Comparison of ENCODE assay signal across 33 mouse cellular contexts in genomic region chr17:84898407-84898806, GRCm38 (mm10). TPM values are rescaled to one million over a fixed set of nuclear protein-coding genes. Genes with fewer than 3 reads are reported as not detected.
DNase-seq lines count a peak whose midpoint lies in the region; ATAC-seq and TF ChIP-seq lines count a peak whose summit lies in the region.
"Had no signal": no experiment of that assay in that cellular context is flagged by ENCODE, and none has a peak within 500 bp of the region (broad histone marks: within the 10 kb centered on the region; RNA-seq: fewer than 3 reads in every experiment).

No protein-coding gene starts in this region.

- intact Hi-C loops in heart, postnatal 36 days (cut with DNase I) = no loop called here

- TF ChIP-seq POLR2A in liver, adult 2 months (IDR thresholded peaks at IDR 0.05; ENCODE audit: extremely low read depth, insufficient read depth, low read length) = no peak

- TF ChIP-seq EP300 in liver, postnatal 0 days (IDR thresholded peaks at IDR 0.05; ENCODE audit: low read depth) = no peak

- no peak overlapping the region for H3K9ac ChIP-seq in liver, adult 2 months (ENCODE audit: low read depth, low read length)
- H3K9ac ChIP-seq in liver, postnatal 0 days (replicated peaks) = no peak overlapping the region
- H3K9ac ChIP-seq in ES-E14 (ENCODE audit: insufficient read depth, low read depth, low read length, poor library complexity, severe bottlenecking) = no peak overlapping the region
- H3K9ac ChIP-seq: embryonic facial prominence, embryonic 13.5 days; forebrain, embryonic 12.5 days; forebrain, postnatal 0 days; hindbrain, embryonic 12.5 days; intestine, embryonic 15.5 days; limb, embryonic 15.5 days; lung, embryonic 15.5 days; neural tube, embryonic 12.5 days had no signal

- in situ Hi-C loops in ES-E14 (cut with MboI; ENCODE audit: low sequenced_read_pairs in 2 of 2, unreplicated experiment in 2 of 2) = no loop called here

- H3K27me3 ChIP-seq in liver, adult 2 months (ENCODE audit: control insufficient read depth, insufficient read depth, low read length) = no peaks in the 10 kb centered on the region
- H3K27me3 ChIP-seq in liver, postnatal 0 days (ENCODE audit: insufficient read depth, low read length) = no peaks in the 10 kb centered on the region
- H3K27me3 ChIP-seq: embryonic facial prominence, embryonic 13.5 days; forebrain, embryonic 12.5 days; hindbrain, embryonic 12.5 days; intestine, embryonic 15.5 days; limb, embryonic 15.5 days; lung, embryonic 15.5 days; neural tube, embryonic 12.5 days had no signal

- no peak overlapping the region for H3K4me3 ChIP-seq in liver, adult 2 months (ENCODE audit: insufficient read depth, low read depth, low read length)
- no peak overlapping the region for H3K4me3 ChIP-seq in liver, postnatal 0 days (ENCODE audit: low read depth, low read length)
- no peak overlapping the region for H3K4me3 ChIP-seq in ES-E14 (ENCODE audit: insufficient read depth in 1 of 2, low read depth in 1 of 2, low read length in 2 of 2, poor library complexity in 1 of 2, severe bottlenecking in 1 of 2)
- H3K4me3 ChIP-seq: embryonic facial prominence, embryonic 13.5 days; erythroblast, embryonic 14.5 days; forebrain, embryonic 12.5 days; hindbrain, embryonic 12.5 days; intestine, embryonic 15.5 days; limb, embryonic 10.5 days; limb, embryonic 15.5 days; lung, embryonic 15.5 days; myocyte; neural tube, embryonic 12.5 days had no signal

- H3K4me2 ChIP-seq in liver, postnatal 0 days (ENCODE audit: low read depth, low read length) = no peak overlapping the region
- H3K4me2 ChIP-seq: embryonic facial prominence, embryonic 13.5 days; forebrain, embryonic 12.5 days; hindbrain, embryonic 12.5 days; intestine, embryonic 15.5 days; limb, embryonic 15.5 days; lung, embryonic 15.5 days; midbrain, embryonic 11.5 days; neural tube, embryonic 12.5 days had no signal

- no peak for TF ChIP-seq CTCF in liver, adult 2 months (IDR thresholded peaks at IDR 0.05; ENCODE audit: low read depth, low read length)
- no peak for TF ChIP-seq CTCF in liver, postnatal 0 days (IDR thresholded peaks at IDR 0.05; ENCODE audit: low read depth)

- WGBS in liver, adult 2 months = 71% methylated on average over 4 of the region's 4 CpGs
- WGBS in liver, postnatal 0 days (ENCODE audit: insufficient replicate concordance) = 88% methylated on average over 4 of the region's 4 CpGs

- DNase-seq in liver, adult 2 months (ENCODE audit: extremely low read depth, low read depth, low spot score) = peak; percentile 51
- DNase-seq in liver, postnatal 0 days = no peak
- no peak for DNase-seq in ES-E14 (ENCODE audit: low read depth, low spot score)
- DNase-seq in c-Kit-positive CD71-positive TER-119-positive erythroid progenitor cells, embryonic 14.5 days (ENCODE audit: low spot score) = peak; percentile 25
- DNase-seq in adipocyte (ENCODE audit: low spot score) = no peak
- no peak for DNase-seq in heart, postnatal 36 days
- DNase-seq in right cerebral cortex, postnatal 4 days = no peak
- DNase-seq: adrenal gland, postnatal 10 days; B cell, adult 2 months; cerebellum, adult 18-20 months; cerebellum, postnatal 10 days; forebrain, postnatal 0 days; heart, postnatal 14 days; kidney, adult 2 months; kidney, postnatal 4 days; right cerebral cortex, adult 18-20 months; thymus, adult 18-20 months; thymus, postnatal 25 days had no signal

- H3K79me2 ChIP-seq in liver, adult 2 months (ENCODE audit: control insufficient read depth, insufficient read depth, low read length) = no peaks in the 10 kb centered on the region

- no peak for ATAC-seq in liver, postnatal 0 days
- ATAC-seq: activated CD4-positive, CD25-positive, alpha-beta regulatory T cell, adult 4 months; forebrain, postnatal 0 days; hindbrain, postnatal 0 days; intestine, embryonic 15.5 days had no signal

- no peaks in the 10 kb centered on the region for H3K36me3 ChIP-seq in liver, adult 2 months (ENCODE audit: control insufficient read depth, insufficient read depth, low read length)
- no peaks in the 10 kb centered on the region for H3K36me3 ChIP-seq in liver, postnatal 0 days (replicated peaks; ENCODE audit: insufficient read depth, low read length)
- no peaks in the 10 kb centered on the region; the same call in 1 of the 2 replicates for H3K36me3 ChIP-seq in ES-E14 (ENCODE audit: control insufficient read depth, insufficient read depth, low read length, poor library complexity, severe bottlenecking)
- H3K36me3 ChIP-seq: embryonic facial prominence, embryonic 13.5 days; forebrain, embryonic 12.5 days; hindbrain, embryonic 12.5 days; intestine, embryonic 15.5 days; limb, embryonic 10.5 days; limb, embryonic 15.5 days; lung, embryonic 15.5 days; neural tube, embryonic 12.5 days had no signal

- 0 out of 2 replicates have a peak overlapping the region, but pooled peaks have one; percentile 43 for H3K27ac ChIP-seq in liver, adult 2 months (replicated peaks; ENCODE audit: insufficient read depth, low read depth, low read length)
- no peak overlapping the region for H3K27ac ChIP-seq in liver, postnatal 0 days (ENCODE audit: low read depth)
- H3K27ac ChIP-seq in ES-E14 (ENCODE audit: insufficient read depth, low read depth, low read length, poor library complexity, severe bottlenecking) = peak overlapping the region; percentile 6; the same call in 1 of the 2 replicates
- H3K27ac ChIP-seq: embryonic facial prominence, embryonic 13.5 days; forebrain, embryonic 12.5 days; hindbrain, embryonic 12.5 days; hindbrain, postnatal 0 days; intestine, embryonic 15.5 days; kidney, postnatal 0 days; limb, embryonic 10.5 days; limb, embryonic 15.5 days; lung, embryonic 15.5 days; neural tube, embryonic 12.5 days; stomach, postnatal 0 days had no signal

- no peaks in the 10 kb centered on the region for H3K9me3 ChIP-seq in liver, postnatal 0 days (ENCODE audit: low read length)
- no peaks in the 10 kb centered on the region for H3K9me3 ChIP-seq in ES-E14 (ENCODE audit: control insufficient read depth, insufficient read depth, low read depth, low read length)
- H3K9me3 ChIP-seq: embryonic facial prominence, embryonic 13.5 days; forebrain, embryonic 12.5 days; intestine, embryonic 15.5 days; limb, embryonic 10.5 days; limb, embryonic 15.5 days; lung, embryonic 15.5 days; neural tube, embryonic 12.5 days had no signal

- peaks cover 18% of the 10 kb centered on the region for H3K4me1 ChIP-seq in liver, adult 2 months (ENCODE audit: control insufficient read depth, insufficient read depth, low read length)
- H3K4me1 ChIP-seq in liver, postnatal 0 days (ENCODE audit: insufficient read depth) = peaks cover 3% of the 10 kb centered on the region; the same call in 1 of the 2 replicates
- no peaks in the 10 kb centered on the region for H3K4me1 ChIP-seq in ES-E14 (ENCODE audit: control insufficient read depth in 2 of 2, insufficient read depth in 2 of 2, low read length in 2 of 2, poor library complexity in 1 of 2)
- H3K4me1 ChIP-seq: embryonic facial prominence, embryonic 13.5 days; forebrain, embryonic 12.5 days; hindbrain, embryonic 12.5 days; limb, embryonic 10.5 days; limb, embryonic 15.5 days; lung, embryonic 15.5 days; neural tube, embryonic 12.5 days had no signal

TF ChIP-seq in ES-E14, 5 proteins besides CTCF, POLR2A, EP300 and RAD21:
- TF ChIP-seq ZNF384 (IDR thresholded peaks at IDR 0.05; ENCODE audit: low read depth, low read length) (no peak), MAFK (IDR thresholded peaks at IDR 0.05; ENCODE audit: insufficient read depth, low read depth, low read length) (peak; percentile 82), ZC3H11A (IDR thresholded peaks at IDR 0.05; ENCODE audit: borderline replicate concordance, low read depth, low read length) (no peak), HCFC1 (IDR thresholded peaks at IDR 0.05; ENCODE audit: borderline replicate concordance, insufficient read depth, low read length) (no peak)
TF ChIP-seq in ES-E14: peak in this region for 1.

RNA-seq across cellular contexts. Expression of gene Ppm1b, which starts 58.1 kb away (rescaled TPM):
- total RNA-seq in liver, adult 2 months (2014; rRNA removed) = 83.6 and 84.0 TPM in 2 replicates
- polyA plus RNA-seq in liver, adult 2 months (2012; rRNA removed) = 32.6 and 44.7 TPM in 2 replicates
- polyA plus RNA-seq in liver, postnatal 0 days (2015; fragmentation: Nextera tagmentation; extraction: Ambion mirVana) = 41.6 and 46.3 TPM in 2 replicates
- 75.9 and 77.3 TPM in 2 replicates for total RNA-seq in ES-E14 (2012; rRNA removed)
- total RNA-seq in heart, postnatal 36 days (2021) = 100 to 1,000 TPM; 121 to 128 TPM

Comparison
In these comparisons a context has a peak if more than half of its experiments do, and no peak if none do; other contexts are left out.
1. DNase-seq: peak in liver, adult 2 months (single experiment) and c-Kit-positive CD71-positive TER-119-positive erythroid progenitor cells, embryonic 14.5 days (single experiment); none in liver, postnatal 0 days (single experiment), ES-E14 (single experiment), adipocyte (single experiment), heart, postnatal 36 days (0 of 2) and right cerebral cortex, postnatal 4 days (single experiment).